Mouse (Mus musculus) cerebellum, adult 2 months (tissue): ENCODE measurements at regions not wholly inside any gene's neighbourhood (a gene's known extent, or its start where the extent isn't known, plus 50 kb on each side); places are given as distances from the start of the nearest gene placed in this dataset.

Experiments used
- CTCF ChIP-seq: fragments of 200-500 bp; IDR thresholded peaks from 2 replicates; pipeline ENCODE4 v1.5.1; 2011; ENCODE audit warnings: low read depth, mild to moderate bottlenecking, control low read depth, low read length, moderate library complexity, borderline replicate concordance; ENCODE audit not compliant: insufficient read depth
- POLR2A ChIP-seq: fragments of 200-500 bp; IDR thresholded peaks from 2 replicates; pipeline ENCODE4 v1.6.1; 2011; ENCODE audit warnings: low read length, control low read depth, borderline replicate concordance; ENCODE audit not compliant: insufficient read depth

DNA sequence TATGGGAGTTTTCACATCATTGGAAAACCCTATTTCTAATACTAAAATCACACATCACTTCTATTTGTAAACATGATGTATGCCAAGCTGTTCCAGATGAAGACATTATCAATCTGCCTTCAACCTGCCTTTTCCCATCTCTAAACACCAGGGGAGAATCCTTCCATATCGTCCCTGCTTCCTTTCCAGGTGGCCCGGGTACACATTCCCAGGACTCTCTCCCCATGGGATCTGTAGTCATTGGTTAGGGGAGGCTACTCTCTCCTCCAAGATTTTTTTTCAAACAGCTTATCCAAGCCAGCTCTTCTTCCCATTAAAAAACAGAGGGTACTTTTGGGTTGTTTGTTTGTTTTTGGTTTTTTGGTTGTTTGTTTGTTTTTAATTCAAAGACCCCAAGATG, 650.7 kb downstream of the Tlr4 start:
- TF ChIP-seq CTCF (no peak), POLR2A (no peak)
